Mouse (Mus musculus) ES-E14 (cell line): ENCODE data around the gene Jam3. TPM values are rescaled to one million over a fixed set of nuclear protein-coding genes. Genes with fewer than 3 reads are reported as not detected.

ENCODE experiments used
- DNase-seq: peaks from one replicate; pipeline ENCODE4 v3.0.0-alpha.2; 2013; ENCODE audit warnings: low read depth, low spot score
- H3K27ac ChIP-seq: 2 replicates; pipeline ENCODE4 v1.5.1; 2012; ENCODE audit warnings: low read depth, mild to moderate bottlenecking, low read length, moderate library complexity, mixed read lengths; ENCODE audit not compliant: poor library complexity, insufficient read depth, severe bottlenecking
- H3K36me3 ChIP-seq: 2 replicates; pipeline ENCODE4 v1.6.1; 2012; ENCODE audit warnings: mild to moderate bottlenecking, low read length, moderate library complexity, mixed read lengths; ENCODE audit not compliant: control insufficient read depth, poor library complexity, insufficient read depth, severe bottlenecking
- H3K4me1 ChIP-seq, 2 experiments: fragments of 150-350 bp in 1 of 2; sonication (generic) in 1 of 2; 2 replicates each; pipeline ENCODE4 v1.6.1; 2012; ENCODE audit warnings: low read length in 2 of 2, mild to moderate bottlenecking in 1 of 2, mixed read lengths in 1 of 2; ENCODE audit not compliant: control insufficient read depth in 2 of 2, insufficient read depth in 2 of 2, poor library complexity in 1 of 2
- H3K4me3 ChIP-seq, 2 experiments: fragments of 150-350 bp in 1 of 2; sonication (generic) in 1 of 2; 2 replicates each; pipeline ENCODE4 v1.5.1; 2012; ENCODE audit warnings: low read length in 2 of 2, low read depth in 1 of 2, mild to moderate bottlenecking in 1 of 2, mixed read lengths in 1 of 2; ENCODE audit not compliant: insufficient read depth in 1 of 2, poor library complexity in 1 of 2, severe bottlenecking in 1 of 2
- H3K9ac ChIP-seq: 2 replicates; pipeline ENCODE4 v1.6.1; 2012; ENCODE audit warnings: low read depth, mild to moderate bottlenecking, low read length, mixed read lengths; ENCODE audit not compliant: poor library complexity, insufficient read depth, severe bottlenecking
- H3K9me3 ChIP-seq: fragments of 150-350 bp; sonication (generic); 2 replicates; pipeline ENCODE4 v1.6.1; 2012; ENCODE audit warnings: low read depth, mild to moderate bottlenecking, low read length; ENCODE audit not compliant: control insufficient read depth, insufficient read depth
- CHD2 ChIP-seq: IDR thresholded peaks from 2 replicates; pipeline ENCODE4 v1.6.1; 2014; ENCODE audit warnings: mild to moderate bottlenecking, low read depth, low read length, inconsistent platforms
- HCFC1 ChIP-seq: IDR thresholded peaks from 2 replicates; pipeline ENCODE4 v1.6.1; 2012; ENCODE audit warnings: low read length, inconsistent platforms, borderline replicate concordance; ENCODE audit not compliant: insufficient read depth
- MAFK ChIP-seq: IDR thresholded peaks from 2 replicates; pipeline ENCODE4 v1.6.1; 2014; ENCODE audit warnings: mild to moderate bottlenecking, low read depth, low read length, inconsistent platforms; ENCODE audit not compliant: insufficient read depth
- ZC3H11A ChIP-seq: IDR thresholded peaks from 2 replicates; pipeline ENCODE4 v1.6.1; 2012; ENCODE audit warnings: low read depth, mild to moderate bottlenecking, inconsistent platforms, low read length, borderline replicate concordance
- ZNF384 ChIP-seq: IDR thresholded peaks from 2 replicates; pipeline ENCODE4 v1.6.1; 2012; ENCODE audit warnings: low read depth, low read length, inconsistent platforms
- in situ Hi-C, 2 experiments: fragments of 600-800 bp; cut with MboI; formaldehyde crosslinking; loops; one replicate each; pipeline ENCODE4 v1.15.1; 2025; ENCODE audit warnings: low sequenced_read_pairs in 2 of 2, inconsistent platforms in 1 of 2; ENCODE audit not compliant: unreplicated experiment in 2 of 2
- total RNA-seq: library from RNA; depleted of rRNA; stranded (reverse); fragments of 300-350 nt; gene quantifications from 2 replicates; pipeline ENCODE4 v1.2.3, GENCODE M21; 2012

The Jam3 gene
- total RNA-seq, 1 experiment: 29.7 TPM

GRCm38 (mm10) chr9:27109533-27110514 is 45.4 kb downstream of the Jam3 start:
- Histone ChIP-seq H3K9me3 (no peaks in the 10 kb centered on the region), H3K27ac (no peak overlapping the region), H3K36me3 (no peaks in the 10 kb centered on the region), H3K4me3 (no peak overlapping the region), H3K9ac (no peak overlapping the region), H3K4me1 (peaks cover 0 to 4% of the 10 kb centered on the region in 2 experiments; a peak in 1 of 4 replicates)
- no peak for DNase-seq
- in situ Hi-C loops: no loop called here
- TF ChIP-seq HCFC1: no peak
- TF ChIP-seq MAFK: no peak

GRCm38 (mm10) chr9:27108451-27108850 is 46.8 kb downstream of the Jam3 start:
- in situ Hi-C loops: no loop called here
- Histone ChIP-seq H3K9me3 (no peaks in the 10 kb centered on the region), H3K9ac (no peak overlapping the region), H3K36me3 (no peaks in the 10 kb centered on the region), H3K4me3 (no peak overlapping the region), H3K4me1 (peaks cover 0 to 4% of the 10 kb centered on the region in 2 experiments; a peak in 1 of 4 replicates), H3K27ac (no peak overlapping the region)
- no peak for DNase-seq
- TF ChIP-seq HCFC1: no peak
- TF ChIP-seq CHD2: no peak
- TF ChIP-seq MAFK: no peak
- TF ChIP-seq ZC3H11A: no peak
- no peak for TF ChIP-seq ZNF384

- Histone ChIP-seq H3K27ac (no peak overlapping the region), H3K36me3 (peaks cover 3% of the 10 kb centered on the region; the same call in 1 of the 2 replicates), H3K4me3 (no peak overlapping the region), H3K9me3 (no peaks in the 10 kb centered on the region), H3K9ac (no peak overlapping the region), H3K4me1 (peaks cover 0 to 4% of the 10 kb centered on the region in 2 experiments; a peak in 1 of 4 replicates)
- TF ChIP-seq CHD2 (no peak), HCFC1 (no peak), MAFK (no peak), ZC3H11A (no peak), ZNF384 (no peak)
- peak; percentile 36 for DNase-seq
- in situ Hi-C loops: no loop called here
Measured at GRCm38 (mm10) chr9:27106081-27106480, 49.1 kb downstream of the Jam3 start.

- no peak overlapping the region for H3K9ac ChIP-seq
- H3K9me3 ChIP-seq: no peaks in the 10 kb centered on the region
- peaks cover 14% of the 10 kb centered on the region for H3K36me3 ChIP-seq
- in situ Hi-C loops: no loop called here
- no peak overlapping the region for H3K4me3 ChIP-seq
- H3K27ac ChIP-seq: no peak overlapping the region
- H3K4me1 ChIP-seq: 0 out of 4 replicates have a peak, but pooled peaks cover 0 to 2% of the 10 kb centered on the region in 2 experiments
- no peak for DNase-seq
- no peak for TF ChIP-seq HCFC1
- no peak for TF ChIP-seq ZNF384
- no peak for TF ChIP-seq ZC3H11A
- no peak for TF ChIP-seq MAFK
- TF ChIP-seq CHD2: no peak
Measured at GRCm38 (mm10) chr9:27101466-27101865, 53.8 kb downstream of the Jam3 start.

- TF ChIP-seq ZC3H11A (no peak), HCFC1 (no peak), MAFK (no peak), ZNF384 (no peak), CHD2 (no peak)
- H3K4me3 ChIP-seq: no peak overlapping the region
- H3K27ac ChIP-seq: no peak overlapping the region
- peaks cover 27% of the 10 kb centered on the region for H3K36me3 ChIP-seq
- in situ Hi-C loops: no loop called here
- H3K4me1 ChIP-seq: 0 out of 4 replicates have a peak, but pooled peaks cover 0 to 2% of the 10 kb centered on the region in 2 experiments
- no peak overlapping the region for H3K9ac ChIP-seq
- no peaks in the 10 kb centered on the region for H3K9me3 ChIP-seq
- no peak for DNase-seq
Measured at GRCm38 (mm10) chr9:27099474-27099873, 55.7 kb downstream of the Jam3 start.
